Mouse (Mus musculus): ENCODE measurements around the gene Sh3bgrl2.

Gene Sh3bgrl2

DNA sequence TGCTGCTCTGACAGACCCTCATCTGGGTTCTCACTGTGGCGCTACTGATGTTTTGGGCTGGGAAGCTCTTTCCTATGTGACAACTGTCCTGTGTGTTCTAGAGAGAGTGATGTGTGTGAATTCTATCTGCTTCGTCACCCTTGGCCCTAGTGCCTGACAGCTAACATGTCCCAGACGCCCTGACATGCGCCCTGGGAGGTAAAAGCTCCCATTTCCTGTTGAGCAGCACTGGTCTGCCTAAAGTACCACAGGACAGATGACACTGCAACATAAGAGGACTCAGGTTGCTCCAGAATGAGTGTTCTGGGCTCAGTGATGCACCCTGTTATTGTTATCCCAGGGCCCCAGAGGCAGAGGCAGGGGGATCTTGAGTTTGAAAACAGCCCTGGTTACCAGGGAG, 12.5 kb downstream of the Sh3bgrl2 start:
- no peak for DNase-seq (ENCODE audit: low spot score in 2 of 2)

DNA sequence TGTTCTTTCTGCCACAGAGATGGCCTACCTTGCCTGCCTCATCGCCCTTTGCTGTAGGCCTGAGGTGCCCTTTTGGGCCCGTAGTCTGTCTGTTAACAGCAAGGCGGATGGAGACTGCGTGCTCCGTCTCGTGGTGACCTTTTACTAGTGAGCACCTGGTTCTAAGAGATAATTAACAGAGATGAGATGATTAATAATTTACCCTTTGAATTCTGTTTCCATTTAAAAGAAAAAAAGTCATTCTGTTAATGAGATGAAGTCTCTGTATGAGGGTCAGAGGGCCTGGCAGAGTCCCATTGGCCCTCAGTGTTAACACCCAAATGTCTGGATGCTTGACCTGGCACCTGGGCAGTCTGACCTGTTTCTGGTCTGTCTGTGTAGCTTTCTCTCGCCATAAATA, 14.8 kb downstream of the Sh3bgrl2 start:
- no peak for DNase-seq (ENCODE audit: low spot score in 2 of 2)

DNA sequence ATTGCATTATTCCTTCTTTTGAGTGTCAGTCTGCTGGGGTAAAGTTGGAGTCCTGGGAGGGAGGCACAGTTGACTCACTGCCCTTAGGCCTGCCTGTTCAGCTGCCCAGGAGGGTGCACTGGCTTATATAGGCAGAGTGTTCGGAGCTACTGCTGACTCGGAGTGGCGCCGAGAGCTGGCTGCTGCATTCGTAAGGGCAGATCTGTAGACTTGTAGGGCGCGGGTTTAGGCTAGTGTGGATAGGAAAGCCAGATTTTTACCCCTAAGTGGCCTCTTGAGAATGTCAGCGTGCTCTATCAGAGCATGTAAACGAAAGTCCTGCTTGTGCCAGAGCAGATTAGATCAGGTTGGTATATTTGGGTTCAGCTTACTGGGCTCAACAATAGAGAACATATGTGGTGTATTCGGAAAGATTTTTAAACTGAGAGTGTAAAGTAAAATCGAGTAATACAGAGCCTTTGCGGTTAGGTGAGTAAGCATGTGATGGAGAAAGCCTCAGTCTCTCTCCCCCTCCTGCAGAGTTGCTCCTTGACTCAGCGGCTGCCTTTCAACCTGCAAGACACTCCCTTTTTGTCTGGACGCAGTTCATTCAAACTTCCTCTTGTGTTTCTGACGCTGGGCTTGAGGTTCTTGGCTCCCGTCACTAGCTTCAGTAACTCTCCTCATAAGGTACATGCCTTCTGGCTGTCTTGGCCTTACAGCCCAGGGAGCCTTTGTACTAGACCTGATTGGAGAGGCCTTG, 15.9 kb downstream of the Sh3bgrl2 start:
- no peak for DNase-seq (ENCODE audit: low spot score in 2 of 2)

DNA sequence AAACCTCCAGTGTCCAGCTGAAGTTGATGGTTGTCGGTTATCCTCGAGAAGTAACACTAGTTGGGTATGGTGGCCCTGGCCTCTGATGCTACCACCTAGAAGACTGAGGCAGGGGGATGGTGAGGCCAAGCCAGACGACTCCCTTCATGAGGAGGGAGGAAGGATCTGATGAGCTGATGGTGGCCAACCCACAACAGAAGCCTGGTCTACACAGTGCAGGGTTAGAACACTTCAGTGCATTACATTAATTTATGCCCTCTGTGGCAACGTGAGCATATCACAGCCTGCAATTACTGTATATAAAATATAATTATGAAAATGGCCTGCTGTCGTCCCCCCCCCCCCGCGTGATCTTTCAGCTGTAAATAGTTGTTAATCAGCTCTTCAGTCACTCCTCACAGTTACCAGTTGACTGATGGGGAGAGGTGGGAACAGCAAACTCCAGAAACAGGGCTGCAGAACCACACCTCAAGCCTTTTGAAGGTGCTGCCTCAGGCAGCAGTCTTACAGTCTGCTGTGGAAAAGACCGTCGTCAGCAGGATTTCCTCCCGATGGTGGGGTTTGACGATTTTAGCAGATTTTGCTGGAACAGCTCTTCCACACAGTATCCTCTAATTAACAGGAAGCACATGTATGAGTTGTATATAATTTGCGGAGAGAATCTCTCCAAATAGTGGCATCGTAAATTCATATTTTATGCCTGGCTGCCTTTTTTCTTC, 17.0 kb downstream of the Sh3bgrl2 start:
- DNase-seq (ENCODE audit: low spot score in 2 of 2): no peak

DNA sequence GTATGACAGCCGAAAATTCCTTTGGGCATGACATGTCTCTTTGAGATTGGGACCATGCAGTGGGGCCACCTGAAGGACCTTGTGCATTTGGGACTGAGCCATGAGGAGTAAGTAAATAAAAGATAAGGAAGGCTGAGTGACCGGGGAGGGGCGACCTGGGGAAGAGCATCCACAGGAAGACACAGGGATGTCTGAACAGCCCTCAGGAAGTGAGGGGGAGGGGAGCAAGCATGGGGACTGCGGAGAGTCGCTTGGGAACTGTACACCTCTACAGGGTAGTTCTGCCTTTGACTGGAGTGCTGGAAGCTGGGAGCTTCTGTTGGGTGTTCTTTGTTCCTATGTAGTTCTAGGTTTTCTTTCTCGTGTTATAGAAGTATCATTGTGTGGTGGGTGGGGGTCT, 18.0 kb downstream of the Sh3bgrl2 start:
- no peak for DNase-seq (ENCODE audit: low spot score in 2 of 2)

DNA sequence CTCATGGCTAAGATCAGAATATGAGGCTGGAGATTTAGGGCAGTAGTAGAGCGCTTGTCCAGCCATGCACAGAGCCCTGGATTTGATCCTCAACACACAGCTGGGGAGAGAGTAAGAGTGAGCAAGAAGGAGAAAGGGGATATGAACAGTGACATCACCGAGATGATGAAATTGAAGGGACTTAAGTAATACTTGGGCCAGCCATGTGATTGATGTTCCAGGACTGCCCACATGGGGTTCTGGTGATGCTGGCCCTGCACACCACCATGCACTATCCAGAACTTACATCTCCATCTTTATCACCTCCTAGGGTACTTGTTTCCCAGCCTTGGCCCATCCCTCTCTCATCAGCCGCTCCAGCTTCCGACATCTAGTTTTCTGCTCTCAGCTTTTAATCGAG, 20.0 kb downstream of the Sh3bgrl2 start:
- DNase-seq (ENCODE audit: low spot score in 2 of 2): no peak

DNA sequence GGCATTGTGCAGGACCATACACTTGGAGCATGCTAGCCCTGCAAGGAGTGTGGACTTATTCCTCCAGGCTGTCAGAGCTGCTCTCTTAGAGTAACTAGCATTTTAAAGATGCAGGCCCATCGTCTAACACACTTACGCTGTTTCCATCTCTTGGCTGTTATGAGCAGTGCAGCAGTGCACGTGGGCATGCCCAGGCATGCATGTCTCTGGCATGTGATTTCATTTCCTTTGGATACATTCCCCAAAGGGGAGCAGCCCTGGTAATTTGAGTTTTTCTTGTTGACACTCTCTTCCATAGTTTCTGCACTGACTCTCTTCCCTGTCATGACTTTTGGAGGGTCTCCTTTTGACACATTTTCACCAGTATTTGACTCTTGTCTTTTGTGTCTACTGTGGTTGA, 20.8 kb downstream of the Sh3bgrl2 start:
- no peak for DNase-seq (ENCODE audit: low spot score in 2 of 2)

DNA sequence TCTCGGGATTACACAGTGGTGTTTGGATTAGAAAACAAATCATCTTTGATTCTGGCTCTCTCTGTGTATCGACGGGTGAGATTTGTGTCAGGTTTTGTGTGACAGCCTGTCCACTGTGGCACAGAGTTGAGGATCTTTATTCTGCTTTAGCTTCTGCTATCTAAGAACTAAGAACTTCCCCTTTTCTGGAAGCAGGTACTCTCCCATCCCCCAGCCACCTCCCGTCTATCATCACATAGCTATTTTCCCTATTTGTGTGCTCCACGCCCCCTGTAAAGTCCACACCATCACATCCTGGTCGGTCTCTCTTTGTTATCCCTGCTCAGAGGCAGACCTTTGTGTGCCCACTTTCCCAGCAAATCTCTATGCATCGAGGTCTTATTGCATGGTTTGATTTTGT, 21.8 kb downstream of the Sh3bgrl2 start:
- no peak for DNase-seq (ENCODE audit: low spot score in 2 of 2)

DNA sequence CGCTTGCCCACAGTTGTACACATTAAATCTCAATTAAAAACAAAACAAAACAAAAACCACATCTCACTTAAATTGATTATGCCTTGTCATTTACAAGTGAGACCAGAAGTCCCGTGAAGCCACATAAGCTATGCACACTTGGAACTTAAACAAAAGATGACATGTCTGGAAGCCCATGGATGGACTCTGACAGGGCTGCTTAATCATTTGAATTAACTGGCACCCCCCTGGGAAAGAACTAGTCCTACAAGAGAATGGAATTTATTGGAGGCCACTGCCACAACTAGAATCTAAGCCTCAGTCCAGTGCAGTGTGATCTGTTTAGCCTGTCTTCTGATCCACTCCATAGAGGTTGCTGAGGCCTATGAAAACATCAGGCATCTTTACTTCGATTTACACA, 23.2 kb downstream of the Sh3bgrl2 start:
- no peak for DNase-seq (ENCODE audit: low spot score in 2 of 2)

DNA sequence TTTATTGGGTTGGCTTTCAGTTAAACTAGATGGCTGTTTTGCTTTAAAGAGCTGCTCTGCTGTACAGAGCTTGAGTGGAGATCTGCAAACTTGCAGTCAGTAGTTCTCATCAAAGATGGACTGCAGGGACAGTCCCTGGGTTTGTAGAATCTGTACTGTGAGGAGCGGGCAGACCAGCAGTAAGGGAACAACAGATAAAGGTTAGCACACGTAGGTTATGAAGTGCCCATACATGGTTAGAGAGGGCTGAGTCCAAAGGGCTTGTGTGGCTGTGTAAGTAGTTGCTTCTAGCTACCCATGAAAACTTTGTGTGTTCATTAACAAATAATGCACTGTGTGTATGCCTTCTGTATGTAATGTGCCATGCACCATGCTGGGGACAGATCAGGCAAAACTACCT, 24.2 kb downstream of the Sh3bgrl2 start:
- no peak for DNase-seq (ENCODE audit: low spot score in 2 of 2)

DNA sequence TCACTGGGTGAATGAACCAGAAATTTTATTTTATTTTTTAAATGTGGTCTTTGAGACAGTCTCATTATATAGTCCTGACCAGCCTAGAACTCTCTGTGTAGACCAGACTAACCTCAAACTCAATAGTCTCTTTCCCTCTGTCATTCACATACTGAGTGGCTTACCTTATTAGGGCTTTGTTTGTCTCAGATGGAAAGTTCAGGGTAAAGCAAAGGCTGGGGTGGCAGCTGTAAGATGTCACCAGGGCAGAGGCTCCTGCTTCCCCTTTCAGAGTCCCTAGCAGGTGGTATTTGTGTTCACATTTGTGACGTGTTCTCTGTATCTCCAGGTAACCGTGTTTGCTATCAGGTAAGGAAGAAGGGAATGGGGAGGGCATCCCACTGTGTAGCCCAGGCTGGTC, 24.7 kb downstream of the Sh3bgrl2 start:
- no peak for DNase-seq (ENCODE audit: low spot score in 2 of 2)

DNA sequence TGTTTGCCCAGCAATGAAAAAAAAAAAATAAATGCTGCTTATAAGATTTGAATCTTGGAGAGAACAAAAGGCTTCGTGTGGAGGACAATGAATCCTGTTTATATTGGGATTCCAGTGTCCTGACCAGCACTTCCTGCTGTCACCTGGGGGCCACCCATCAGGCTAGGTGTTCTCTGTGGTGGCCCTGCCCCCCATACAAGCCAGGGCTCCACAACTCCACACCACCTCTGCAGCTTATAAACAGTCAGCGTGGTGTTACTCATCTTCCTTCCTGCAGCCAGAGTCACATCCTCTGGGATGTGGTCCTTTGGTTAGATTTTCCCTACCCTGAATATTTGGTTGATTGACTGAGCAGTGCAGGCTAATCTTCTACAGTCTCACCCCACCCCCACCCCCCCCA, 25.5 kb downstream of the Sh3bgrl2 start:
- DNase-seq (ENCODE audit: low spot score in 2 of 2): no peak

DNA sequence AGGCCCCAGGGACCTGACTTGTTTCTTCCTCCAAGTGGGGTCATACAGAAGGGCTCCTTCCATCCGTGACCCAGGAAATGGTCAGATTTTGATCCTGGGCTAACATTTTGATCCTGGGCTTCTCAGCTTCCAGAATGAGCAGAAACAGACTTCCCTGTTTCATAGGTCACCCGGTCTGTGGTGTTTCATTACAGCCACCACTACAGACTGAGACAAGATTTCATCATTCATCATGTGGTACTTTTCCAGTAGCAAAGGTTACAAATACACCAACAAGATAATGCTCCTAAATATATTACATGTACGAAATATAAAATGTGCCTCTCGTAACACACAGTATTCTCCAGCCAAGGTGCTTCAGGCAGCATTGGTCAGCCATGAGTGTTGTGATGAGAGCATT, 27.3 kb downstream of the Sh3bgrl2 start:
- no peak for DNase-seq (ENCODE audit: low spot score in 2 of 2)

DNA sequence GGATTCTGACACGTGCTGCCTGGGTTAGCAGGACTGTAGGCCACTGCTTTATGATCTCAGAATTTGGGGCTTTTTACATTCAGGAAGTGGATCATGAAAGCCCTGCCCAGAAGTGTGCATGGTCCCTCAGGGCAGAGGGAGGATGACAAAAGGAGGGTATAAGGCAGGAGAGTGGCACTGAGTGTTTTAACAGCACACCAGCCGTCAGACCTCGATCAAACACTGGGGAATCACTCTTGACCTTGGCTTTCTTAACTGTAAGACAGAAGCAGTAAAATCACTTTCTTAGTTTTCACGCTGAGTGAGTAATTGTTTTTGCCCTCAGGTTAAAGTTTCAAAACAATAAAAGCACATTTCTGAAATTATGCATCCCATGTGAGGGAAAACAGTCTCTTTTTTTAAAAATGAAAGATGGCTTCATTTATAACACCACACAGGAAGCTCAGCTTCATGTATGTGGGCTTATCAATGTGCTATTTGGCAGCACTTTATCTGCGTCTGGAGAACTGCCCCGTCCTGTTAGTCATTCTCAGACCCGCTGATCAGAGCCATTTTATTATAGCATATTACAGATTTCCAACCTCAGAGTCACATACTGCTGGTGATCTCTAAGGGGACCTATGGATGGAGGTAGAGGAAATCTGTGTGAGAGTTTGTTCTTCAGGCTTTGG, 28.0 kb downstream of the Sh3bgrl2 start:
- DNase-seq (ENCODE audit: low spot score in 2 of 2): no peak

DNA sequence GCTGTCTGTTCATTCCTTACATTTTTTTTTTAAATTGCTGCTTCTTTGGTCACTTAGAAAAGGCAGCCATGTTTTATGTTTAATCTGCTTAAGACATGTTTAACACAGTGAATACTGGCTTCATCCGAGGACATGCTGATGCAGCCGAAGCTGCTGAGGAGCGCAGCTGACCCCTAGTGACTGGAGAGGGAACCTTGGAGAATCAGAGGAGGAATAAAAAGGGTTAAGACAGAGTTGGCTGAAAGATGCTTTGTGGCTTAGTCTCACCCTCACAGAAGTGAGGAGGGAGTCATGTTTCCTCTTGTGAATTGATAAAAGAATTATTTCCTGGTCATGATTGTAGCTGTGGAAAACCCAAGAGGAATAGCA, 28.5 kb downstream of the Sh3bgrl2 start:
- peak in 1 of 2 experiments; percentile 42 for DNase-seq (ENCODE audit: low spot score in 2 of 2)

DNA sequence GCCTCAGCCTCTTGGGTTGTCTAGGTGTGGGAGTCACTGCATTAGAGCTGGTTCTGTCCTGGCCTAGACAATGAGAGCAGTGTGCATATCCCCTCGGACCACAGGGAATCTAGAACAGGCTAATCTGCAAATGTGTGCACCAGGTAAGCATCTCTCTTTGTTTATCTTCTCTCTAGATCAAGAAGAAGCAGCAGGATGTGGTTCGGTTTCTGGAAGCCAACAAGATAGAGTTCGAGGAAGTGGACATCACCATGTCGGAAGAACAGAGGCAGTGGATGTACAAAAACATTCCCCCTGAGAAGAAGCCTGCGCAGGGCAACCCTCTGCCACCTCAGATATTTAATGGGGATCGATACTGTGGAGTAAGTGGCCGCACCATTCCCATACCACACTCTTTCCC, 29.1 kb downstream of the Sh3bgrl2 start:
- no peak for DNase-seq (ENCODE audit: low spot score in 2 of 2)

DNA sequence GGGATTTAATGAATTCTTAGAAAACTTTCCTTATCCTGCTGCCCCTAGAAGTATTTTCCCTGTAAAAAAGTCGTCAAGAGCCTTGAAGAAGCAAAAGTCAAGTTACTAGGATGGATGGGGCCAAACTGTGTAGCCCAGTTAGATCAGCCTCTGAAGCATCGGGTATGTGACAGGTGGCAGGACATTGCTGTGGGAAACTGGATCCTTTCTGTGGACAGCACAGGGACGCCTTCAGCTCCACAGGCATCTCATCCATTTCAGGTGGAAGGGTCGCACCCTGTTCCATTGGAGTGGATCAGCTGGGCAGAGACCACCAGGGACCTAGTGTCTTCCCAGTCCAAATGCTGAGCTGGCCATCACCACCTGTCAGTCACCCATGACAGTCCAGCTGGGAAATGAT, 30.9 kb downstream of the Sh3bgrl2 start:
- no peak for DNase-seq (ENCODE audit: low spot score in 2 of 2)

DNA sequence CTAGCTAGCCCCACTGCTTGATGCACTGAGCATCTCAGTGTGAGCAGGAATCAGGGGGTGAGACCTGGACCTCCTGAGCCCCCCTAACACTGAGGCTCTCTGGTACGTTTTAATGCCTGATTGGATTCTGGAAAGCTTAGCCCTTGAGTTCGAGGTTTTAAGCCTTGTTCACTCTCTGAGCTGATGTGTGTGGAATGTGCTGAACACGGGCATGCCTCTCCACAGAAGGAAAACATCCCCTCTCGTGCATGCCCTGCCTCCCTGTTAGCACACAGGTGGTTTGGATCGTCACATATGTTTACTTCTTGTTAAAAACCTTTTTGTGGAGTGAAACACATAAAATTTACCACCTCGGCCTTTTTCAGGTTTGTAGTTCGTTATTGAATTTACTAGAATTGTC, 34.6 kb downstream of the Sh3bgrl2 start:
- no peak for DNase-seq (ENCODE audit: low spot score in 2 of 2)

DNA sequence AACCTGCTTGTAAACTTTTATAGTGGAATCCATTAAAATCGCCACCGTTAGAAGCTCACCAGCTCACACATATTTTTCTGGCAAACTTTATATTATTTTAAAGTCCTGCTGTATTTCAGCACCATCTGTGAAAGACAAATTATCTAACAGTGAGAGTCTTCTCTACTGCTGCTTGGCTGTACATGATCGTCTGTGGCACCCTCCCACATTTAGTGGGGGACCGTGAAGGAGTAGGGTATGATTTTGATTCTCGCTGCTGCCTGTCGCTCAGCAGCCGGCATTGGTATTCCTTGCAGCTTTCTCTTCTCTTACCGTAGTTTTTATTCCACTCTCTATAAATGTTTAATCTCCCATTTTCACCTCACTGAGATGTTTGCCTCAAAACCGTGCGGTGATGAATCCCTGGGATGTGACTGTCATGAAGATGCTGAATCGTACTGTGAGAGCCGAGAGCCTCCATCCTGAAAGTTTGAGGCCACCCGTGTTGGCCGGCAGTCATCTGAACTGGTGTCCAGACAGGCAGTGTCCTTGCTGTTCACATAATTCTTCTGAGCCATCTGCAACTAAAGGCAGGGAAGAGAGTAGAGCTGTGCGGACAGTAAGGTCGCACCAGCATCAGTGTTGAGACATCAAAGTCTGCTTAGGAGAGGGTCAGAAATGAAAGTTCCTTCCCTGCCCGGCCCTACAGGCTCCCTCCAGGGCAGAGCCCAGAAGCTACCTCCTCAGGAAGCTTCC, 38.4 kb downstream of the Sh3bgrl2 start:
- peak in 1 of 2 experiments; percentile 49 for DNase-seq (ENCODE audit: low spot score in 2 of 2)

DNA sequence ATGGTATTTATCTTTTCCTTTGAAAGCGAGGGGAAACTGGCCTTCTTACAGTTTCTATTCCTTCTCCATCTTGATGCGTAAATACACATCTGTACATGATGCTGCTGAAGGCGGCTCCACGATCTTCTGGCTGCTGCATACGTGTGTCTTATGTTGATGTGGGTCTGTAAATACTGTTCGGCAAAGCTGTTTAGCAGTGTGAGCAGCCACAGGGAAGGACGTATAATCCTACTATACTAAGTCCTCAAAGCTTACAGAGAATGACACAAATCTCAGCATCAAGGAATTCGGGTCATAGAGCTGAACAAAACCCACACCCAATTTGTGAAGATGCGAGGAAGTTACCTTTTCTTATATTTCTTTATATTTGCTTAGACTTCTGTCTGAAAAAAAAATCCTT, 39.0 kb downstream of the Sh3bgrl2 start:
- DNase-seq (ENCODE audit: low spot score in 2 of 2): no peak

DNA sequence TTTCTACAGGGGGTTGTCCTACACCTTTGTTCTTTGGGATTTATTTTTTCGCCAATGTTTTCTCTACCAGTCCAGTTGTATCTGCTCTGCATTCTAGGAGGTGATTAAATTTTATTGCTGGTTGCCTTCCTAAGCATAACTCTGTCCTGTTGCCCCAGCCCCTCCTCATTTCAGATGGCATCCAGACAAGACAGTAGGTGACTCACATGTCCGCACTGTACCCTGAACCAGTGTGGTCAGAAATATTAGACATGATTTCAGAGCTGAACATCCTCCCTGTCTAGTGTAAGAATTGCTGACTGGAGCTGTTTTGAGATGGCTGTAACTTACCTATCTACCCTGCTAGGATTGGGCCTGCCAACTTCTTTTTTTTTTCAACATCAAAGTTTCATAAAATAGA, 40.9 kb downstream of the Sh3bgrl2 start:
- no peak for DNase-seq (ENCODE audit: low spot score in 2 of 2)

DNA sequence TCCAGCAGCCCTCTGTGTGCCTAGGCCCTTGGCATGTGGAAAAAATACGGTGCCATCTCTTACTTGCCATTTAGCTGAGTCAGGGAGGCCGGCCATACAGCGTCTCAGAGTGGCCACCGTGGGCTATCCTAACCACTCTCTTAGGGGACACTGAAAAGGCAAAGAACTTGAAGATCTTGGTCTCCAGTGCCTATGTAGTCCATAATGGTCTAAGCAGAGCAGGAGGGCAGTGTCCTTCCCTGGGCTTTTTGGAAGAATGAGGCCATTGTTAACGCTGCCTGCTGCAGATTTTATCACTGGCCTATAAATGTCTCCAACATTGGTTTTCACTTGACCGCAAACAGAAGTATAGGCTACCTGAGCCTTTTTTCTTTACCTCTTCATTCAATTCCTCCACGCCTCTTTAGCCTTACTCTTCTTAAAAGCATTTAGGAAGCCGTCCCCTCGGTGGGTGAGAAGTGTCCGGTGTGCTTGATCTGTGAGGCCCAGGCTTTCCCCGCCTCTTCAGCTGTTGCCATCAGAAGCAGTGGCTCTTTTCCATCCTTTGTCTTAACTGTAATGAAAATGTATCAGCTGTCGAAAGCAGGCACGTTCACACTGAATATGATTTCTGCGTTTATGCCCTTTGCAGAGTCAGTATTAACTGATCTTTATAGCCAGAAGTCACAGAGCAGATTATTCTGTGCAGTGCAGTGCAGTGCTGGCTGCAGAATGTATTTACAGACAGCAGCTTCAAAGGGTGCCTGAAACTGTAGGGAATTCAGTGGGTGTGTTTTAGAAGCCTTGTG, 41.7 kb downstream of the Sh3bgrl2 start:
- DNase-seq (ENCODE audit: low spot score in 2 of 2): no peak
